In genomic region chr4:45972951-45973350, GRCm38 (mm10) we compare ENCODE assay signal across 8 mouse cellular contexts. TPM values are rescaled to one million over a fixed set of nuclear protein-coding genes. Genes with fewer than 3 reads are reported as not detected.
DNase-seq lines count a peak whose midpoint lies in the region; ATAC-seq and TF ChIP-seq lines count a peak whose summit lies in the region.

No protein-coding gene starts in this region.

- H3K9me3 ChIP-seq in neural tube, embryonic 11.5 days (ENCODE audit: control insufficient read depth, low read length): no peaks in the 10 kb centered on the region
- H3K9me3 ChIP-seq in limb, embryonic 10.5 days (replicated peaks): no peaks in the 10 kb centered on the region
- no peaks in the 10 kb centered on the region for H3K9me3 ChIP-seq in neural tube, embryonic 15.5 days (replicated peaks)

- peaks cover 5% of the 10 kb centered on the region; the same call in 1 of the 2 replicates for H3K4me1 ChIP-seq in neural tube, embryonic 11.5 days (ENCODE audit: control insufficient read depth, insufficient read depth, low read length)
- no peaks in the 10 kb centered on the region; the same call in none of the 2 replicates for H3K4me1 ChIP-seq in embryonic fibroblast, embryonic 13.5 days (ENCODE audit: control insufficient read depth, insufficient read depth, low read length)
- H3K4me1 ChIP-seq in limb, embryonic 10.5 days: peaks cover 14% of the 10 kb centered on the region; the same call in 1 of the 2 replicates
- peaks cover 24% of the 10 kb centered on the region for H3K4me1 ChIP-seq in neural tube, embryonic 15.5 days

- H3K27me3 ChIP-seq in neural tube, embryonic 11.5 days (ENCODE audit: control insufficient read depth, insufficient read depth, low read length): peaks cover 5% of the 10 kb centered on the region; the same call in 1 of the 2 replicates
- H3K27me3 ChIP-seq in limb, embryonic 10.5 days (ENCODE audit: low read depth, poor library complexity, severe bottlenecking): peaks cover 37% of the 10 kb centered on the region
- no peaks in the 10 kb centered on the region for H3K27me3 ChIP-seq in neural tube, embryonic 15.5 days (replicated peaks)

- no peaks in the 10 kb centered on the region for H3K36me3 ChIP-seq in neural tube, embryonic 11.5 days (ENCODE audit: control insufficient read depth, insufficient read depth, low read length)
- H3K36me3 ChIP-seq in limb, embryonic 10.5 days: no peaks in the 10 kb centered on the region
- H3K36me3 ChIP-seq in neural tube, embryonic 15.5 days: no peaks in the 10 kb centered on the region

- peak overlapping the region; percentile 71 for H3K9ac ChIP-seq in neural tube, embryonic 11.5 days (ENCODE audit: low read length)
- H3K9ac ChIP-seq in neural tube, embryonic 15.5 days (replicated peaks): peak overlapping the region; percentile 80

- no peak for TF ChIP-seq POLR2A in embryonic fibroblast, embryonic 13.5 days (IDR thresholded peaks at IDR 0.05; ENCODE audit: low read depth, low read length)

- TF ChIP-seq CTCF in embryonic fibroblast, embryonic 13.5 days (IDR thresholded peaks at IDR 0.05; ENCODE audit: borderline replicate concordance, insufficient read depth, low read length): no peak

- 36% methylated on average over 9 of the region's 9 CpGs for WGBS in neural tube, embryonic 11.5 days
- 37% methylated on average over 9 of the region's 9 CpGs for whole genome bisulfite sequencing in limb, embryonic 10.5 days
- 34% methylated on average over 9 of the region's 9 CpGs for WGBS in neural tube, embryonic 15.5 days

- no peak overlapping the region for H3K27ac ChIP-seq in neural tube, embryonic 11.5 days (ENCODE audit: low read depth, low read length)
- H3K27ac ChIP-seq in embryonic fibroblast, embryonic 13.5 days (ENCODE audit: insufficient read depth, low read length): no peak overlapping the region
- H3K27ac ChIP-seq in limb, embryonic 10.5 days: no peak overlapping the region
- H3K27ac ChIP-seq in neural tube, embryonic 15.5 days (replicated peaks): peak overlapping the region; percentile 79

- DNase-seq in neural tube, embryonic 11.5 days (ENCODE audit: low spot score): no peak
- no peak for DNase-seq in neural tube, embryonic 10.5 days (ENCODE audit: extremely low spot score, low spot score)
- no peak for DNase-seq in limb, embryonic 10.5 days (ENCODE audit: low spot score)
- DNase-seq in urinary bladder, postnatal 25 days (ENCODE audit: low spot score): no peak
- DNase-seq in B cell, adult 2 months: no peak
- no peak for DNase-seq in ovary, adult 18-20 months (ENCODE audit: low spot score)

- H3K4me2 ChIP-seq in neural tube, embryonic 11.5 days (ENCODE audit: low read depth): peak overlapping the region; percentile 94
- peak overlapping the region; percentile 86 for H3K4me2 ChIP-seq in neural tube, embryonic 15.5 days

- H3K4me3 ChIP-seq in neural tube, embryonic 11.5 days (ENCODE audit: low read depth, low read length): peak overlapping the region; percentile 81
- H3K4me3 ChIP-seq in embryonic fibroblast, embryonic 13.5 days (ENCODE audit: insufficient read depth, low read length): peak overlapping the region; percentile 89
- peak overlapping the region; percentile 84 for H3K4me3 ChIP-seq in limb, embryonic 10.5 days
- peak overlapping the region; percentile 85 for H3K4me3 ChIP-seq in neural tube, embryonic 15.5 days (replicated peaks)

- no peak for ATAC-seq in neural tube, embryonic 11.5 days (ENCODE audit: insufficient read depth, low FRiP score, low TSS enrichment)
- no peak for ATAC-seq in neural tube, embryonic 15.5 days (ENCODE audit: low FRiP score)

RNA-seq across cellular contexts. Expression of gene Tdrd7, which starts 7.8 kb away (rescaled TPM):
- polyA plus RNA-seq in neural tube, embryonic 11.5 days (2014; fragmentation: Nextera tagmentation; extraction: Ambion mirVana): 16.7 and 18.6 TPM in 2 replicates
- 22.0 and 25.6 TPM in 2 replicates for polyA plus RNA-seq in embryonic fibroblast, embryonic 13.5 days (2011; ENCODE audit: insufficient read length, low read depth, missing spikeins)
- 3.1 and 4.9 TPM in 2 replicates for polyA plus RNA-seq in limb, embryonic 10.5 days (2016; fragmentation: Nextera tagmentation; extraction: Ambion mirVana)
- polyA plus RNA-seq in neural tube, embryonic 15.5 days (2015; fragmentation: Nextera tagmentation; extraction: Ambion mirVana): 25.0 and 26.0 TPM in 2 replicates
